Mouse (Mus musculus) hindbrain, postnatal 0 days (tissue): ENCODE measurements around the gene Adgrf3. TPM values are rescaled to one million over a fixed set of nuclear protein-coding genes. Genes with fewer than 3 reads are reported as not detected.
"Not testable (repeated sequence)": the region's sequence is repeated elsewhere in the genome, so short reads cannot be mapped to it uniquely, and the experiment has no call there.

Experiments
- ATAC-seq: fragments of 200-750 bp; cut with Nextera tagmentation; 2 replicates; pipeline ENCODE4 v1.8.0; 2017; ENCODE audit warnings: mild to moderate bottlenecking, moderate TSS enrichment, moderate library complexity
- DNase-seq: peaks from one replicate; pipeline ENCODE4 v3.0.0-alpha.2; 2015; ENCODE audit warnings: low spot score
- H3K27ac ChIP-seq: fragments of 300-500 bp; sonication (generic); 2 replicates; pipeline ENCODE4 v1.5.1; 2014; ENCODE audit warnings: mild to moderate bottlenecking
- H3K27me3 ChIP-seq: fragments of 300-500 bp; sonication (generic); 2 replicates; pipeline ENCODE4 v1.6.1; 2014; ENCODE audit warnings: low read length, mixed read lengths; ENCODE audit not compliant: insufficient read depth
- H3K36me3 ChIP-seq: fragments of 300-500 bp; sonication (generic); 2 replicates; pipeline ENCODE4 v1.6.1; 2014; ENCODE audit warnings: low read length, mixed read lengths; ENCODE audit not compliant: insufficient read depth
- H3K4me1 ChIP-seq: fragments of 300-500 bp; sonication (generic); 2 replicates; pipeline ENCODE4 v1.6.1; 2014; ENCODE audit warnings: antibody characterized with exemption, low read length, mixed read lengths; ENCODE audit not compliant: insufficient read depth
- H3K4me2 ChIP-seq: fragments of 300-500 bp; sonication (generic); 2 replicates; pipeline ENCODE4 v1.6.1; 2014; ENCODE audit warnings: low read depth, mild to moderate bottlenecking, low read length, moderate library complexity, mixed read lengths
- H3K4me3 ChIP-seq: fragments of 300-500 bp; sonication (generic); 2 replicates; pipeline ENCODE4 v1.5.1; 2014; ENCODE audit warnings: low read length
- H3K9ac ChIP-seq: fragments of 300-500 bp; sonication (generic); replicated peaks from 2 replicates; pipeline ENCODE4 v1.6.1; 2014; ENCODE audit warnings: mild to moderate bottlenecking, low read length, moderate library complexity, mixed read lengths
- H3K9me3 ChIP-seq: fragments of 300-500 bp; sonication (generic); 2 replicates; pipeline ENCODE4 v1.6.1; 2016; ENCODE audit warnings: low read length, mixed read lengths
- CTCF ChIP-seq: IDR thresholded peaks from 2 replicates; pipeline ENCODE4 v1.5.1; 2016; ENCODE audit warnings: antibody characterized with exemption, control low read depth, low read depth
- WGBS: fragments of 180-500 bp; shearing (Covaris S2); extraction: QIAGEN DNeasy Blood & Tissue Kit; methylation state at CpG from one replicate; pipeline ENCODE4 v1.1.7; 2014; 5-methylcytosine and 5-hydroxymethylcytosine counted together
- polyA plus RNA-seq: library from polyadenylated mRNA; unstranded; fragments of >200 nt; fragmentation: Nextera tagmentation; extraction: Ambion mirVana; gene quantifications from 2 replicates; pipeline ENCODE4 v1.2.1, GENCODE M21; 2015
- total RNA-seq: library from RNA; depleted of rRNA; stranded (reverse); fragments of >200 nt; gene quantifications from 2 replicates; pipeline ENCODE4 v1.2.3, GENCODE M21; 2014

Adgrf3 gene
- total and polyA plus RNA-seq, 2 experiments from 2014 or later: 0.37 TPM; not detected in 1

GRCm38 (mm10) chr5:30220666-30221065 is 15.1 kb upstream of the Adgrf3 start:
- H3K4me2 ChIP-seq: no peak overlapping the region
- H3K4me3 ChIP-seq: no peak overlapping the region
- no peak overlapping the region for H3K27ac ChIP-seq
- H3K9ac ChIP-seq: no peak overlapping the region
- WGBS: 84% methylated on average over 8 of the region's 8 CpGs
- no peaks in the 10 kb centered on the region for H3K9me3 ChIP-seq
- H3K36me3 ChIP-seq: no peaks in the 10 kb centered on the region
- DNase-seq (no peak), ATAC-seq (no peak)
- no peaks in the 10 kb centered on the region for H3K4me1 ChIP-seq
- H3K27me3 ChIP-seq: no peaks in the 10 kb centered on the region
- TF ChIP-seq CTCF: no peak

GRCm38 (mm10) chr5:30219715-30220114 is 14.2 kb upstream of the Adgrf3 start:
- Histone ChIP-seq H3K4me1 (no peaks in the 10 kb centered on the region), H3K36me3 (no peaks in the 10 kb centered on the region), H3K9ac (no peak overlapping the region), H3K27me3 (no peaks in the 10 kb centered on the region), H3K9me3 (no peaks in the 10 kb centered on the region), H3K4me2 (no peak overlapping the region), H3K4me3 (no peak overlapping the region), H3K27ac (no peak overlapping the region)
- 89% methylated on average over 2 of the region's 2 CpGs for WGBS
- ATAC-seq (no peak), DNase-seq (no peak)
- TF ChIP-seq CTCF: no peak

- ATAC-seq (no peak), DNase-seq (no peak)
- H3K27ac ChIP-seq: no peak overlapping the region
- H3K27me3 ChIP-seq: no peaks in the 10 kb centered on the region
- no peak overlapping the region for H3K9ac ChIP-seq
- H3K36me3 ChIP-seq: no peaks in the 10 kb centered on the region
- H3K4me2 ChIP-seq: no peak overlapping the region
- no peak for TF ChIP-seq CTCF
- H3K4me1 ChIP-seq: no peaks in the 10 kb centered on the region
- 73% methylated on average over 5 of the region's 5 CpGs for whole genome bisulfite sequencing
- no peaks in the 10 kb centered on the region for H3K9me3 ChIP-seq
- H3K4me3 ChIP-seq: no peak overlapping the region
Measured at GRCm38 (mm10) chr5:30215970-30216369, 10.4 kb upstream of the Adgrf3 start.

- no peak overlapping the region for H3K9ac ChIP-seq
- no peaks in the 10 kb centered on the region for H3K4me1 ChIP-seq
- H3K27ac ChIP-seq: no peak overlapping the region
- H3K36me3 ChIP-seq: no peaks in the 10 kb centered on the region
- H3K9me3 ChIP-seq: no peaks in the 10 kb centered on the region
- H3K27me3 ChIP-seq: no peaks in the 10 kb centered on the region
- TF ChIP-seq CTCF: peak; percentile 83
- peak; percentile 83 for DNase-seq
- 8% methylated on average over 4 of the region's 4 CpGs for WGBS
- H3K4me2 ChIP-seq: no peak overlapping the region
- ATAC-seq: no peak
- H3K4me3 ChIP-seq: no peak overlapping the region
Measured at GRCm38 (mm10) chr5:30214889-30215288, 9.4 kb upstream of the Adgrf3 start.

GRCm38 (mm10) chr5:30210758-30211157 is 5.2 kb upstream of the Adgrf3 start:
- 93% methylated on average over 5 of the region's 5 CpGs for WGBS
- not testable (repeated sequence) for H3K4me1 ChIP-seq, H3K9me3 ChIP-seq, H3K4me3 ChIP-seq, H3K27ac ChIP-seq, H3K27me3 ChIP-seq, H3K4me2 ChIP-seq, DNase-seq, ATAC-seq, H3K36me3 ChIP-seq, H3K9ac ChIP-seq

- H3K9ac ChIP-seq: no peak overlapping the region
- no peak overlapping the region for H3K4me2 ChIP-seq
- H3K9me3 ChIP-seq: no peaks in the 10 kb centered on the region
- ATAC-seq: no peak
- H3K27ac ChIP-seq: no peak overlapping the region
- peak; percentile 53 for TF ChIP-seq CTCF
- no peak for DNase-seq
- 63% methylated on average over 6 of the region's 6 CpGs for WGBS
- no peaks in the 10 kb centered on the region for H3K27me3 ChIP-seq
- H3K36me3 ChIP-seq: no peaks in the 10 kb centered on the region
- no peak overlapping the region for H3K4me3 ChIP-seq
- H3K4me1 ChIP-seq: no peaks in the 10 kb centered on the region
Measured at GRCm38 (mm10) chr5:30207276-30207675, 1.8 kb upstream of the Adgrf3 start.

- WGBS: 61% methylated on average over 3 of the region's 3 CpGs
- no peak for DNase-seq
- no peak overlapping the region for H3K9ac ChIP-seq
- no peaks in the 10 kb centered on the region for H3K36me3 ChIP-seq
- H3K9me3 ChIP-seq: no peaks in the 10 kb centered on the region
- H3K4me2 ChIP-seq: no peak overlapping the region
- no peak overlapping the region for H3K27ac ChIP-seq
- H3K27me3 ChIP-seq: no peaks in the 10 kb centered on the region
- no peak for TF ChIP-seq CTCF
- ATAC-seq: no peak
- H3K4me1 ChIP-seq: no peaks in the 10 kb centered on the region
- H3K4me3 ChIP-seq: no peak overlapping the region
Measured at GRCm38 (mm10) chr5:30205034-30205433, 488 bp downstream of the Adgrf3 start.

GRCm38 (mm10) chr5:30204441-30204840 is 1.1 kb downstream of the Adgrf3 start:
- H3K9me3 ChIP-seq: no peaks in the 10 kb centered on the region
- H3K4me3 ChIP-seq: no peak overlapping the region
- no peak for DNase-seq
- no peak overlapping the region for H3K27ac ChIP-seq
- no peaks in the 10 kb centered on the region for H3K36me3 ChIP-seq
- H3K4me2 ChIP-seq: no peak overlapping the region
- no peak overlapping the region for H3K9ac ChIP-seq
- no peaks in the 10 kb centered on the region for H3K4me1 ChIP-seq
- no peaks in the 10 kb centered on the region for H3K27me3 ChIP-seq
- WGBS: 62% methylated on average over 1 of the region's 1 CpGs
- no peak for ATAC-seq
- no peak for TF ChIP-seq CTCF
